Mouse (Mus musculus) right cerebral cortex, postnatal 25 days (tissue): Measurements from ENCODE around the gene Tmem150b.
A peak's percentile ranks its signal among the peaks of the same experiment; 100 is the strongest.

Experiments used
- DNase-seq: peaks from one replicate; pipeline ENCODE4 v3.0.0; 2022

The Tmem150b gene

DNA sequence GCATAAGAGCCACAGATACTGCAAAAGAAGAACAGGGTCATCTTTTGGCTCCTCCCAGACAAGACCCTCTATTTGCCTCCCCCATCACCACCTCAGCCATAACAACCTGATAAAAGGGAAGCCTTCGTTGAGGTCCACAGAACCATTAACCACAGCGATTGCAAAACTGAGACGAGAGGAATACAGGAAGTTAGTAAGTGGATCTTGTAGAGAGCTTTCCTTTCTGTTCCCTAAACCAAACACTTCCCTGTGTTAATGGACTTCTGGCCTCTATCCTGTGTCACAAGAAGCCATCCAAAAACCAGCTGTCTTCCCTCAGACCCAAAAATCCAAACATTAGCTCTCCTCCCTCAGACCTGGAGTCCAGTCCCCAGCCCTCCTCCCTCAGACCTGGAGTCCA, 690 bp downstream of the Tmem150b start:
- no peak for DNase-seq

GRCm38 (mm10) chr7:4723508-4723907, 1.5 kb downstream of the Tmem150b start:
- DNase-seq = peak; percentile 32

- no peak for DNase-seq
Measured at GRCm38 (mm10) chr7:4719276-4719675, 5.8 kb downstream of the Tmem150b start.

DNA sequence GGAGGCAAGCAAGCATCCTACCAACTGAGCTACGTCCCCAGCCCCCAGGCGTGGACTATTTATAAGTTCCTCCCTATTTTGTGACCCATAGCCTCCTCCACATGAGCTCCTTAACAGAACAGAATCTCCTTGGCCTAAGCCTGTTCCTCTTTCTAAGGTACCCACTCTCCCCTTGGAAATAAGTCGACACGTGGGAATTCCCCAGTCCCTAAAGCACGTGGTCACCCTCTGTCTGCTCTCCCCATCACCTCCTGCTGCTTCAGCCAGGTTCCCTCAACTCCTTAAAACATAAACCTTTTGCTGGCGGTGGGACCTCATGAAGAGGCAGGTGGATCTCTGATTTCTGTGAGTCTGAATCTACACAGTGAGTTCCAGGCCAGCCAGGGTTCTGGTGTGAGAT, 8.1 kb downstream of the Tmem150b start:
- DNase-seq = no peak

DNA sequence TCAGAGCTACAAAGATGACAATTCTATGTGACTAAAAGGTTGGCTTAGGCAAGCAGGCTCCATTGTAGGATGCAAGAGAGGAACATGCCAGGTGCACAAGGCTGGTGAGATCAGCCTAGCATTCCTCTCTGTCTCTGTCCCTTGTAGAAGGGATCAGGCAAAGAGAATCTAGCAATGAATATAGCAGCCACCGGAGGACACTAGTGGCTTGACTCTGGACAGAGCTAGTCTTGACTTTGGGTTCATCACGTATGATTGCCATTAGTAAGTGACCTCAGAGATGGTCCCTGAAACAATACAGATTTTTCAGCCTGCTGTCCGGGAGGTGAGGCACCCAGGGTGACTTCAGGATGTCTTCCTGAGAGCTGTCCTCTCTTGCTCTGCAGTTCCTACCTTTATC, 12.5 kb downstream of the Tmem150b start:
- DNase-seq = no peak

- DNase-seq = no peak
Measured at GRCm38 (mm10) chr7:4705098-4705497, 20.0 kb downstream of the Tmem150b start.

DNA sequence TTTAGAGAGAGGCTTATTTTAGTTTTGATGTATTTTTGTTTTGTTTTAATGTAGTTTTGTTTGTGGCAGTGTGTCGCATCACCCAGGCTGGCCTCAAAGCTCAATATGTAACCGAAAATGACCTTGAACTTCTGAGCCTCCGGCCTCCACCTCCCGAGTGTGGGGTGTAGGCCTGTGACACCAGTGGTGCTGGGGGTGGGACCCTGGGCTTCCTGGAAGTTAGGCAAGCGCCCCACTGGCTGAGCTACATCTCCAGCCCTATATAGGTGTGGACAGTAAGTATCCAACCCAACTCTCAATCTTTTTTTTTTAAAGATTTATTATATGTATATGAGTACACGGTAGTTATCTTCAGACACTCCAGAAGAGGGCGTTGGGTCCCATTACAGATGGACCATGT, 21.9 kb downstream of the Tmem150b start:
- DNase-seq = no peak

- no peak for DNase-seq
Measured at GRCm38 (mm10) chr7:4702334-4702733, 22.7 kb downstream of the Tmem150b start.

- no peak for DNase-seq
Measured at GRCm38 (mm10) chr7:4693004-4693403, 32.0 kb downstream of the Tmem150b start.

GRCm38 (mm10) chr7:4690951-4691653, 33.9 kb downstream of the Tmem150b start:
- peak; percentile 36 for DNase-seq

- DNase-seq = peak; percentile 86
Measured at GRCm38 (mm10) chr7:4690387-4690786, 34.7 kb downstream of the Tmem150b start, which contains the start of gene Brsk1. Brsk1 (plus strand) TSS chr7:4690604.

- peak; percentile 88 for DNase-seq
Measured at GRCm38 (mm10) chr7:4684632-4685417, 40.2 kb downstream of the Tmem150b start, which contains the start of gene Hspbp1. Hspbp1 (minus strand) TSS chr7:4685068.

DNA sequence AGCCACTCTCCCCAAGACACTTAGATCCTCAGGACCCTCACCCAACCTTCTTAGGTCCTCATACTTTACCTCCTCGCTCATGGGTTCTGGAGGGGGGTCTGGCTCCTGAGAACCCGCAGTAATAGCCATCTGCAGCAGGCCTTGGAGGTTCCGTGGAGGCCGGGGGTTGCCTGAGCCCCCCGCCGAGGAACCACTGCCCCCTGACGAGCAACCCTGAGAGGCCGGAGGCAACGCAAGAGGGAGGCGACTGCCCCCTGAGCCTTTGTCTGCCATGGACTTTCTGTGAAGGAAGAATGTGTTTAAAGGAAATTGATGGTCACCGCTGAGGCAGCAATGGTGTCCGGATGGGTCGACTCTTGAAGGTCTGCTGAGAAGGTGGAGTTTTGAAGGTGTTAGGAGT, 40.8 kb downstream of the Tmem150b start:
- no peak for DNase-seq

DNA sequence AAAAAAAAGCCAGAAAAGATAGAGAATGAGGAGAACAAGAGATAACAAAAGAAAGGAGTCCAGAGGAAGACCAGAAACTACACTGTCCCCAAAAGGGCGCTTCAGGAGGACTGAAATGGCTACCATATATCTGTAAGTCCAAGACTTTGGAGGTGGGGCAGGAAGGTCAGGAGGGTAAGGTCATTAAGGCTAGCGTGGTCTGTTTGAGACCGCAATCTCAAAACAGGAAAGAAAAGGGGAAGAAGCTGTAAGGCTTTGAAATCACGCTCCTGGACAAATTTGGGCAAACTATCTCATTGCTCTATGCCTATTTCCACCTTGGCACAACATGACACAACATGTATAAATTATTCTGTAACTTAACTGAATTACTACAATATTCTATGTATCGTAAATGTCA, 41.7 kb downstream of the Tmem150b start:
- no peak for DNase-seq

DNA sequence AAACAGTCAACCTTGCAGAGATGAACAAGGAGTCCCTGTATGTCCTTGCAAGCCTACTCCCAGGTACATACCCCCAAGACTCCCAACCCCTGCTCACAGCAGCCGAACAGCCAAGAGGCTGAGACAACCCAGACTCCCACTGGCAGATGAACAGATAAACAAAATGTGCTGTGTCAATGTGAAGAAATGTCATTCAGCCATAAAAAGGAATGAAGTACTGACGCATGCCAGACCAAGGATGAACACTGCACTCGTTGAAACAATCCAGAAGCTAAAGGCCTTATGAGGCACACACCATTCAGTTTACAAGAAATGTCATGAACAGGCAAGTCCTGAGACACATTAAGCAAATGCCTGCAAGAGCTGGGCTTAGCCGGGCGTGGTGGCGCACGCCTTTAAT, 49.8 kb downstream of the Tmem150b start:
- no peak for DNase-seq

DNA sequence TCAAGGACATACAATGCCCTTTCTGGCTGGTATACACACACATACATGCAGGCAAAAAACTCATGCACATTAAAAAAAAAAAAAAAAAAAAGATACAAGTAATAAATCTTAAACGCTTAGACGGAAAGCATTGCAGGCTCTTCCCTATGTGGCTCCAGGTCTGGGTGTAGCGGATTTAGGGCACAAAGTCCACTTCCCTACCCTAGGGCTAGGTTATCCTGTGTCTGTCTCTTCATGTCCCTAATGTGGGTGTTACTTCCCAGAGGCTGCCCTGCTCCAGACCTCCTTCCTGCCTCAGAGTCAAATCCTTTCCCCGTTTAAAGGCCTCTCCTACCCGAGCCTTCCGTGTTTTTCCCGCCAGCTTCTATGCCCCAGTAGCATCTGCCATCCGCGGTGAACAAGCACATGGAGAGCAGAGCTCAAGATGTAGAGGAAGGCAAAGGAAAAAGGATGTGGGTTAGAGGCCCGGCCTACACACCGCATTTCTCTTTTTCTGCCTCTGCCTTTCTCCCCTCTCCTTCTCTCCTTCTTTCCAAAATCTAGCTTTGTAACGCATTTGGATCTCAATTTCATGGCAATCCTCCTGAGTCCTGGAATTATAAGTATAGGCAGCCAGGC, 50.8 kb downstream of the Tmem150b start:
- DNase-seq = no peak

GRCm38 (mm10) chr7:4671956-4672355, 53.1 kb downstream of the Tmem150b start:
- no peak for DNase-seq

- DNase-seq = no peak
Measured at GRCm38 (mm10) chr7:4670655-4671255, 54.3 kb downstream of the Tmem150b start.

- DNase-seq = no peak
Measured at GRCm38 (mm10) chr7:4669156-4669555, 55.9 kb downstream of the Tmem150b start.

DNA sequence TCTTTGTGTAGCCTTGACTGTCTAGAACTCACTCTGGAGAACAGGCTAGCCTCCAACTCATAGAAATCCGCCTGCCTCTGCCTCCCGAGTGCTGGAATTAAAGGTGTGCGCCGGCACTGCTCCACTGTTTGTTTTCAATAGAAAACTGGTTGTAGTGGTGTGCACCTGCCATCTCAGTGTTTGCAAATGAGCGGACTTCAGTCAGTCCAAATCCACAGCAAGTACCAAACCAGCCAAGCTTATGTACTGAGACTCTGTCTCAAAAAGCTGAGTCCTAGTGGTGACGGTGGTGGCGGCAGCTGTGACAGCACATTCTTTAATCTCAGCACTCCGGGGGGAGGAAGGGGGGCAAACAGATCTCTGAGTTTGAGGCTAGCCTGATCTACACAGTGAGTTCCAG, 56.5 kb downstream of the Tmem150b start:
- DNase-seq = no peak

DNA sequence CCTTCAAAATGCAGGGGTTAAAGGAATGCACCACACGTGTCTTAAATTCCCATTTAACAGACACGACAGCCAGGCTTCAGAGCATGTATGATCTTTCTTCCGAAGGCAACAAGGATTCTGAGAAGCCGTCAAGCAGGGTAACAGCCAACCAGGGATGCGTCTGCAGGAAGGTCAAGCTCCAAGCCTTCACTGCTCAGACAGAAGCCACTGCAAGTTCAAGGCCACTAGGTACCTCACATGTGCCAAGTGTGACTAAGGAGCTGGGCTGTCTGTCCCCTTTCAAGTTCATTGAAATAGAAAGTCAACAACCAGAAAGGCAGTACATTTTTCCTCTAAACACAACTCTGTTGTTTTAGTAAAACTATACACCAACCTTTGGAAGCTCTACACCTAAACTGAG, 58.2 kb downstream of the Tmem150b start:
- DNase-seq = no peak

DNA sequence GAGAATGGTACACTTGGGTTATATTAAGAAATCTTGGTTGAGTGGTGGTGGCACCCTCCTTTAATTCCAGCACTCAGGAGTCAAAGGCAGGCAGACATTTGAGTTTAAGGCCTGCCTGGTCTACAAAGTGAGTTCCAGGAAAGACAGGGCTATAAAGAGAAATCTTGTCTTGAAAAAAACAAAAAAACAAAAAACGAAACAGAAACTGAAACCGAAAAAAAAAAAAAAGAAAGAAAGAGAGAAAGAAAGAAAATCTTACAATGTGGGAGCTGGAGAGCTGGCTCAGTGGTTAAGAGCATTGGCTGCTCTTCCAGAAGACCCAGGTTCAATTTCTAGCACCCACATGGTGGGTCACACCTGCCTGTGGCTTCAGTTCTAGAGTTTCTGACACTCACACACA, 61.3 kb downstream of the Tmem150b start:
- no peak for DNase-seq

GRCm38 (mm10) chr7:4663179-4663578, 61.9 kb downstream of the Tmem150b start:
- no peak for DNase-seq
